Mouse (Mus musculus): Measurements from ENCODE around the gene Nit2.

The Nit2 gene

GRCm38 (mm10) chr16:57166611-57167513, at the start of gene Nit2:
Gene Nit2 (minus strand): TSS chr16:57167341.
- CTCF ChIA-PET, result interaction anchor here (0.6 to 0.7 kb wide), 3 partner anchors 33 to 1256 kb away, joined by 3 to 10 read pairs (median 3); no protein-coding TSS in a partner anchor

GRCm38 (mm10) chr16:57215957-57216356, 48.8 kb upstream of the Nit2 start:
- CTCF ChIA-PET, result interaction anchor here (0.6 kb wide), 1 partner anchor 1287 kb away, joined by 3 read pairs; no protein-coding TSS in a partner anchor

DNA sequence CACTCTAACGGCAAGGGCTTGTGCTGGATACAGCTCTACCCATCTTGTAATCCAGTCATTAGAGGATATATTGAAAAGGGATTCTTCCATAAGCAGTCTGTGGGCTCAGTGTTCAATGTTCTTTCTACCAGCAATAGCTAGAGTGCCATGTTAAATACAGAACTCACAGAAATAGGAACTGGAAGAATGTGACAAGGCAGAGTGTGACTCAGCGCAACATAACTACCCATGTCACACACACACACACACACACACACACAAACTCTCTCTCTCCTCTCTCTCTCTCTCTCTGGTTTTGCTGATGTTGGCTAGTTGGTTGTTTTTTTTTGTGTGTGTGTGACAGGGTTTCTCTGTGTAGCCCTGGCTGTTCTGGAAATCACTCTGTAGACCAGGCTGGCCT, 43.9 kb upstream of the Nit2 start:
- CTCF ChIA-PET, result no interaction called here

- CTCF ChIA-PET, result no interaction called here
Measured at GRCm38 (mm10) chr16:57208342-57208741, 41.2 kb upstream of the Nit2 start.

GRCm38 (mm10) chr16:57197281-57197680, 30.1 kb upstream of the Nit2 start:
- CTCF ChIA-PET, result no interaction called here

- CTCF ChIA-PET, result no interaction called here
Measured at GRCm38 (mm10) chr16:57196590-57196989, 29.4 kb upstream of the Nit2 start.

GRCm38 (mm10) chr16:57191214-57191613, 24.1 kb upstream of the Nit2 start:
- CTCF ChIA-PET, result no interaction called here

DNA sequence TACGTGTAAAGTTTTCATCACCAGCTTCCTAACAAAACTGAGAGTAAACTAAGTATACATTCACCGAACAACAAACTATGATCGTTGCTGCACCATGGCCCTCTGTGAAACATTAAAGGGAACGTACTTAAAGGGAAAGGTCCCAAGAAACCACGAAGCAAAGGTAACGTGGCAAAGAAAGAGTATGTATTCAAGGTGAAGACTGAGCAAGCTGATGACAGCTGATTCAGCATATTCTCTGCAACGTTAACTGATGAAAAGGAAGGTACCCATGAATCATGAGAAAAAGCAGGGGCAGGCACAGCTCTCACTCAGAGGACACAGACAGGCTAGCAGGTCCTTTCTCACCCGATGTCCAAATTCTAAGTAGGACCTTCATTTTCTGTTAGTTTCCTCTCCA, 23.2 kb upstream of the Nit2 start:
- CTCF ChIA-PET, result no interaction called here

DNA sequence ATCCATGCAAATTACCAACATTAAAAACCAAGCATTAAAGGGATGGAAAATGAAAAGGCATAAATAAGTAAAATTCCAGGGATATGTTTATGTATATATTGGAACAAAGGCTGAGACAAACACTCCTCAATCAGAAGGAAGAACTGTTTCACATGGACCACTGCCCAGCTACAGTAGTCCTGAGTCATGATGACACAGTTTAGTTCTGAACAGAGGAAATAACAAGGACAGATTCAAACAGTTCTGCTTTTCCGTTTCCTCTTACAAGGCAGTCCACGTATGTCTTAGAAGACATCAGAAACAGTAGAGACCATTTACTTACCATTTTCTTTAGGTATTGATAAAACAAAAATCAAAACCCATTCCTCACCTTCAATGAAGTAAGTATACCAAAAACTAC, 22.4 kb upstream of the Nit2 start:
- CTCF ChIA-PET, result no interaction called here

- CTCF ChIA-PET, result no interaction called here
Measured at GRCm38 (mm10) chr16:57186618-57187017, 19.5 kb upstream of the Nit2 start.

- CTCF ChIA-PET, result no interaction called here
Measured at GRCm38 (mm10) chr16:57182037-57182436, 14.9 kb upstream of the Nit2 start.

DNA sequence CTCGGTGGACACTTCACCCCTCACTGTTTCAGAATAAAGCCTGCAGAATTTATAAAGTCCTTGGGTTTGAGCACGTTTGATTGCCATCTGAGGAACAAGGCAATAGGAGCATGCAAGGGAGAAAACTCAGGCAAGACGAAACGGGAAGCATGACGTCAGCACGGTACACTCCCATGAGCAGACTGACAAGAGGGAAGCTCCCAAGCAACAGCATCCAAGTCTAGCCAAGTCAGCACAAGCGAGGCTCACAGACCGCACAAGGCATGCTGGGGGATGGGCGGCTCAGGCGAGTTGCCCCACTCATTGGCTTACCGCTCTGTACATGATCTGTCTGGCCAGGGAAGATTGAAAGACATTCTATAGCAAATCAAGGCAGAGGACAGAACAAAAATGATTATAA, 14.0 kb upstream of the Nit2 start:
- CTCF ChIA-PET, result no interaction called here

GRCm38 (mm10) chr16:57177664-57178063, 10.5 kb upstream of the Nit2 start:
- CTCF ChIA-PET, result no interaction called here

- CTCF ChIA-PET, result no interaction called here
Measured at GRCm38 (mm10) chr16:57177254-57177653, 10.1 kb upstream of the Nit2 start.

DNA sequence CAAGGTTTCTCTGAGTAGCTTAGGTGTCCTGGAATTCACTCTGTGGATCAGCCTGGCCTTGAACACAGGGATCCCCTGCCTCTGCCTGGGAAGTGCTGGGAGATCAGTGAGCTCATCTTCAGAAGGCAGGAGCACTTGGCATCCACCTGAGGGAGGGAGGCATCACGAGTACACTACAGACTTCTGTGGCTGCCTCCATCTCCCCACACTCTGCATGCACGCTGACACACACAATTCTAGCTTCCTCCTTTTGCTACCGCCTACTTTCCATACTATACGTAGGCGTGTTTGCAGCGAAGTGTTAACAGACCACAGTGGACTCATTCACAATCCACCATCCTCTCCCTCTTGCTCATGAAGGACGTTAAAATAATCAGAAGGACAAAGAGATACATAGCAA, 9.1 kb upstream of the Nit2 start:
- CTCF ChIA-PET, result interaction anchor here (0.5 to 0.6 kb wide), 2 partner anchors 10 to 55 kb away, joined by 3 to 4 read pairs; no protein-coding TSS in a partner anchor

DNA sequence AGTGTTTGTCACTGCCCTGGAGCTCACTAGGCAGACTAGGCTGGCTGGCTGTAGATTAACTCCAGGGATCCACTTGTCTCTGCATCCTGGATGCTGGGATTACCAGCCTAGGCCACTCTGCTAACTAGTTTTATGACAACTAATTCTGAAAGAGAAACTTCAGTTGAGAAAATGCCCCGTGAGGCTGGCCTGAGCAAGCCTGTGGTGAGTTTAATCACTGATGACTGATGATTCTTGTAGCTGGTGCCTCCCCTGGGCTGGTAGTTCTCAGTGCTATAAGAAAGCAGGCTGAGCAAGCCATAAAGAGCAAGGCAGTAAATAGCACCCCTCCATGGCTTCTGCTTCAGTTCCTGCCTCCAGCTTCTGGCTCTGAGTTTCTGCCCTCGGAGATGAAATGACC, 8.6 kb upstream of the Nit2 start:
- CTCF ChIA-PET, result interaction anchor here (0.5 kb wide), 1 partner anchor 10 kb away, joined by 4 read pairs; no protein-coding TSS in a partner anchor

- CTCF ChIA-PET, result interaction anchor here (0.6 kb wide), 1 partner anchor 582 kb away, joined by 4 read pairs; no protein-coding TSS in a partner anchor
Measured at GRCm38 (mm10) chr16:57174480-57174879, 7.3 kb upstream of the Nit2 start.

DNA sequence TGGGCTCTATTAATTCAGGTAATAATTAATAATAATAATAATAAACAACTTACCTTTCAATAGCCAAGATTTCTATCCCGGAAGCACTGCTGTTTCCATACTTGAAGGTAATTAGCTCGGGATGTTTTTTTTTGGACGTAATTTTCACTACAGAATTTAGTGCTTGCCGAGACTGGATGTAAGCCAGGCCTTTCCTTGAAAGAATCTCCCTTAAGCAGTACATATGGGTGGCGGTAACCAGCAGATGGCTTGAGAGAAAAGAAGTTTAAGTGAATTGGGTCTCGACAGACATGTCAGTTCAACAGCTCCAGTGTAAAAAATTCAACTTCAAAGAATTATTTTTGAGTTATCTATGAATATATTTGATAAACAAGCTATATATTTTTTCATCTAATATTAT, 4.4 kb upstream of the Nit2 start:
- CTCF ChIA-PET, result interaction anchor here (0.5 kb wide), 1 partner anchor 87 kb away, joined by 9 read pairs; no protein-coding TSS in a partner anchor

DNA sequence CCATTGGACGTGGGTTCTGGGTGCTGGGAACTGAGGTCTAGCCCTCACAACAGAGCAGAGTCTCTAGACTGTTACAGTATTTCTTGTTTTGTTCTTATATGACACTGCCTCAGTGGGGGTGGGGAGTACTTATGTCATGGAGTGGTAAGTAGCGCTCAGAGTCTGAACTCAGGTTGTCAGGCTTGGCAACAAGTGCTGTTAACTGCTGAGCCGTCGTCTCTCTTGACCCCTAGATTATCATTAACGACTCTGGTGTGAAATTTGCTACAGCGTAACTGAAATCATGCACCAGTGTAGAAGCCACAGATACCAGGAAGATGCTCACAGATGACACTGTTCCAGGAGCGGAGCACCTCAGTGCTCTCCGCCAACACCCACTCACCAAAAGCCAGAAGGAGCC, 4.0 kb upstream of the Nit2 start:
- CTCF ChIA-PET, result no interaction called here

DNA sequence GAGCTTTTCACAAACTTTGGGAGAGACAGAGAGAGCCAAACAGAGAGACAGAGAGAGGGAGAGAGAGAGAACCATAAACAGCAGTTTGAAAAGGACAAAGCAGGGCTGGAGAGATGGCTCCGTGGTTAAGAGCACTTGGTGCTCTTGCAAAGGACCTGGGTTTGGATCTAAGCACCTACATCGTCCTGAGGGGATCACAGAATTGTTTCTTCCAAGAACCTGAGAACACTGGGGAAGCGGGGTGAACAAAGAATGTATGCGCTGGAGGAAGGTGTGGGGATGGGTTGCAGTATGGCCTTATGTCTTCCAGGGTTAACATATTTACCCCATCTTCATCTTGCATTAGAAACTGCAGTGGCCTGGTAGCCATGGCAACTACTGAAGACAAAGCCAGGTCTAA, 1.1 kb upstream of the Nit2 start:
- CTCF ChIA-PET, result no interaction called here

DNA sequence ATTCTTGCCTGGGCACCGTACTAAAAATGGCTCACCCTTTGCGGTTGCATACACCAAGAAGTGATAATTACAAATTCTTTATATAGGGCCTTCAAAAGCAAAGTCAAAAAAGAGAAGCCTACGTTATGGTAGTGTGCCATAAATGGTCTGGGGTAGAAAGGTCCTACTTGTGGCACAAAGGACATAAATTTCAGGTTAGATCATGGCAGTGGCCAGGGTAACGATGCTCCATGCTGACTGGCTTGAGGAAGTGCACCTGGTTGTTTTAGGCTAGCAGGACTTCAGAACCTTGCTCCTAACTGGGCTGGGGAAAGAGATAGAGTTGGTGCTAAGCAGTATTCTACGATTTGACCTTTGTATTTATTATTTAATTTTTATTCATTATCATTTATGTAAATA, 372 bp upstream of the Nit2 start:
- CTCF ChIA-PET, result interaction anchor here (0.6 kb wide), 1 partner anchor 191 kb away, joined by 10 read pairs; no protein-coding TSS in a partner anchor

- CTCF ChIA-PET, result interaction anchor here (0.6 to 0.7 kb wide), 4 partner anchors 10 to 1255 kb away, joined by 3 to 7 read pairs (median 4); no protein-coding TSS in a partner anchor
Measured at GRCm38 (mm10) chr16:57166086-57166485, 1.1 kb downstream of the Nit2 start.

DNA sequence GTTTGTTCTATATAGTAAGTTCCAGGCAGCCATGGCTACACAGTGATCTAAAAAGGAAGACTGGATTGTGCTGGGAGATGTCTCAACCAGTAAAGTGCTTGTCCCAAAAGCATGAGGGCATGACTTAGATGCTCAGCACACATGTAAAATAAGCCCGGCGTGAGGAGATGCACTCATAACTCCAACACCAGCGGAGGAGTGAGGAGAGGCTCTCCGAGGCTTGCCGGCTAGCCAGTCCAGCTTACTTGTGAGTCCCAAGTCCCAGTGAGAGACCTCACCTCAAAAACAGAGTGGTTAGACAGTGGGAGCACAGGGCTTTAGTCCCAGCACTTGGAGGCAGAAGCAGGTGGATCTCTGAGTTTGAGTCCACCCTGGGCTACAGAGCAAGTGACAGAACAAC, 2.0 kb downstream of the Nit2 start:
- CTCF ChIA-PET, result no interaction called here

Measured in spleen, embryonic (tissue).